Mouse (Mus musculus) midbrain, embryonic 14.5 days (tissue): ENCODE results near the gene Stip1. TPM values are rescaled to one million over a fixed set of nuclear protein-coding genes. Genes with fewer than 3 reads are reported as not detected.

Experiments used
- ATAC-seq: fragments of 200-750 bp; cut with Nextera tagmentation; 2 replicates; pipeline ENCODE4 v1.8.0; 2017; ENCODE audit warnings: moderate number of reproducible peaks, moderate library complexity; ENCODE audit not compliant: low FRiP score, low TSS enrichment
- DNase-seq: peaks from one replicate; pipeline ENCODE4 v3.0.0-alpha.2; 2015
- H3K27ac ChIP-seq: fragments of 300-500 bp; sonication (generic); replicated peaks from 2 replicates; pipeline ENCODE4 v1.5.1; 2014; ENCODE audit warnings: mild to moderate bottlenecking, low read depth, low read length, moderate library complexity
- H3K27me3 ChIP-seq: fragments of 300-500 bp; sonication (generic); 2 replicates; pipeline ENCODE4 v1.6.1; 2014; ENCODE audit warnings: low read length, control low read depth, mixed read lengths; ENCODE audit not compliant: control insufficient read depth, insufficient read depth
- H3K36me3 ChIP-seq: fragments of 300-500 bp; sonication (generic); 2 replicates; pipeline ENCODE4 v1.6.1; 2014; ENCODE audit warnings: low read length, control low read depth; ENCODE audit not compliant: control insufficient read depth, insufficient read depth
- H3K4me1 ChIP-seq: fragments of 300-500 bp; sonication (generic); 2 replicates; pipeline ENCODE4 v1.6.1; 2014; ENCODE audit warnings: mild to moderate bottlenecking, antibody characterized with exemption, low read length, control low read depth; ENCODE audit not compliant: control insufficient read depth, insufficient read depth
- H3K4me2 ChIP-seq: fragments of 300-500 bp; sonication (generic); 2 replicates; pipeline ENCODE4 v1.6.1; 2014; ENCODE audit warnings: mild to moderate bottlenecking, low read length, moderate library complexity
- H3K4me3 ChIP-seq: fragments of 300-500 bp; sonication (generic); replicated peaks from 2 replicates; pipeline ENCODE4 v1.5.1; 2014; ENCODE audit warnings: low read depth, low read length
- H3K9ac ChIP-seq: fragments of 300-500 bp; sonication (generic); replicated peaks from 2 replicates; pipeline ENCODE4 v1.6.1; 2014; ENCODE audit warnings: mild to moderate bottlenecking, low read length, moderate library complexity
- H3K9me3 ChIP-seq: fragments of 300-500 bp; sonication (generic); 2 replicates; pipeline ENCODE4 v1.6.1; 2016; ENCODE audit warnings: low read length, control low read depth, mixed read lengths; ENCODE audit not compliant: control insufficient read depth
- WGBS: fragments of 180-500 bp; shearing (Covaris S2); extraction: QIAGEN DNeasy Blood & Tissue Kit; methylation state at CpG from one replicate; pipeline ENCODE4 v1.1.7; 2014; 5-methylcytosine and 5-hydroxymethylcytosine counted together
- polyA plus RNA-seq: library from polyadenylated mRNA; unstranded; fragments of >200 nt; fragmentation: Nextera tagmentation; extraction: Ambion mirVana; gene quantifications from 2 replicates; pipeline ENCODE4 v1.2.1, GENCODE M21; 2014

Gene Stip1
- polyA plus RNA-seq, 1 experiment from 2014 or later: 217 TPM

- WGBS: 10% methylated on average over 11 of the region's 11 CpGs
Measured at GRCm38 (mm10) chr19:6979001-6979479, 60.7 kb downstream of the Stip1 start.

GRCm38 (mm10) chr19:6978639-6978974, 61.2 kb downstream of the Stip1 start:
- WGBS: 57% methylated on average over 3 of the region's 3 CpGs
- peaks cover 40% of the 10 kb centered on the region for H3K4me1 ChIP-seq
- peak overlapping the region; percentile 75; the same call in 1 of the 2 replicates for H3K9ac ChIP-seq
- DNase-seq (no peak), ATAC-seq (no peak)
- H3K27me3 ChIP-seq: no peaks in the 10 kb centered on the region
- H3K4me3 ChIP-seq: peak overlapping the region; percentile 66
- H3K4me2 ChIP-seq: peak overlapping the region; percentile 75
- peak overlapping the region; percentile 96; the same call in 1 of the 2 replicates for H3K27ac ChIP-seq
- H3K9me3 ChIP-seq: no peaks in the 10 kb centered on the region
- peaks cover 26% of the 10 kb centered on the region for H3K36me3 ChIP-seq

More at GRCm38 (mm10) chr19:6979001-6979479, 60.7 kb downstream of the Stip1 start:
- H3K27me3 ChIP-seq: no peaks in the 10 kb centered on the region
- H3K9me3 ChIP-seq: no peaks in the 10 kb centered on the region
- ATAC-seq: no peak
- peak overlapping the region; percentile 96 for H3K27ac ChIP-seq
- peak overlapping the region; percentile 66 for H3K4me3 ChIP-seq
- H3K4me1 ChIP-seq: peaks cover 40% of the 10 kb centered on the region
- peaks cover 27% of the 10 kb centered on the region for H3K36me3 ChIP-seq
- peak overlapping the region; percentile 75 for H3K9ac ChIP-seq
- DNase-seq: peak; percentile 32
- peak overlapping the region; percentile 75 for H3K4me2 ChIP-seq

DNA sequence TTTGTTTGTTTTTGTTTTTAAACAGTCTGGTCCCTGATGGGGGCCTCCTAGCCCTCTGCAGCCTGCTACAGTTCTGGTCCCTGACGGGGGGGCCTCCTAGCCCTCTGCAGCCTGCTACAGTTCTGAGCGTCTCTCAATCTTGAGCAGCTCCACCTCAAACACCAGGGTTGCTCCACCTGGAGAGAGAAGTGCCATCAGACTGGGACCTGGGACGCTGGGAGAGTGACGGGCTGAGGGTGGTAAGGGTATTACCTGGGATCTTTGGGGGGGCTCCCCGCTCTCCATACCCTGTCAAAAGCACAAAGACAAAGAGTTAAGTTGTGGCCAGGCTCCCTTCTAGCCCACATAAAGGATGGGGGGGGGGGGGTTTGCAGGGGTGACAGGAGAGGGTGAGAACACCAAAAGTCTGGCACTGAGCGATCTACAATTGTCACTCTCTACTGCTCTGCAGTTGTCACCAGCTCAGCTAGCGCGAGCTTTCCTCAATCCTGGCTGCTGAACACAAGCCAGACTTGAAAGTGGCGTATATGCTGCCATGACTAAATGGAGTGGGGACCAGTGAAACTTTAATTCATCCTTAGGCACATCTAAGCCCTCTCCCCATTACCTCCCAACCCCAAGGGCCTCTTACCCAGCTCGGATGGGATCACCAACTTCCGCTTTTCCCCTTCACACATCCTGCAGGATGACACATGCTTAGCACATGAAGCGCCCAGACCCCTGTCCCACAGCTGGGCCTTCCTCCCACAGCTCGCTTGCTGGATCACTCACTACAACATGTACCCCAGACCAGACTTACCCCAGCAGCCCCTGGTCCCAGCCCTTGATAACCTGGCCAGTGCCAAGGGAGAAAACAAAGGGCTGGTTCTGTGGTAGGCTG, 61.8 kb downstream of the Stip1 start:
- peaks cover 40% of the 10 kb centered on the region for H3K4me1 ChIP-seq
- peak overlapping the region; percentile 4; the same call in 1 of the 2 replicates for H3K9ac ChIP-seq
- 86% methylated on average over 13 of the region's 13 CpGs for WGBS
- H3K9me3 ChIP-seq: no peaks in the 10 kb centered on the region
- DNase-seq (no peak), ATAC-seq (no peak)
- peak overlapping the region; percentile 66; the same call in 1 of the 2 replicates for H3K4me3 ChIP-seq
- no peaks in the 10 kb centered on the region for H3K27me3 ChIP-seq
- H3K4me2 ChIP-seq: peak overlapping the region; percentile 78
- peaks cover 22% of the 10 kb centered on the region for H3K36me3 ChIP-seq
- 0 out of 2 replicates have a peak overlapping the region, but pooled peaks have one; percentile 96 for H3K27ac ChIP-seq

- under 1% methylated on average over 16 of the region's 16 CpGs for WGBS
- no peaks in the 10 kb centered on the region for H3K27me3 ChIP-seq
- H3K4me2 ChIP-seq: peak within 1 kb of the TSS; percentile 78
- peaks cover 22% of the 10 kb centered on the region for H3K36me3 ChIP-seq
- peak within 1 kb of the TSS; percentile 79 for H3K9ac ChIP-seq
- peak within 1 kb of the TSS; percentile 74 for H3K4me3 ChIP-seq
- H3K4me1 ChIP-seq: peaks cover 36% of the 10 kb centered on the region
- ATAC-seq: no peak
- DNase-seq: peak; percentile 83
- H3K27ac ChIP-seq: peak within 1 kb of the TSS; percentile 95
- H3K9me3 ChIP-seq: no peaks in the 10 kb centered on the region
Measured at GRCm38 (mm10) chr19:6975537-6976521, 63.9 kb downstream of the Stip1 start, which contains the start of gene Plcb3. Gene Plcb3, minus strand, starts transcription at chr19:6976470.

GRCm38 (mm10) chr19:6974211-6975205, 65.3 kb downstream of the Stip1 start, which contains the start of gene Ppp1r14b:
Gene Ppp1r14b, plus strand, starts transcription at chr19:6974968.
- ATAC-seq (peak; percentile 75), DNase-seq (peak; percentile 93)
- Histone ChIP-seq H3K9ac (peak within 1 kb of the TSS; percentile 79), H3K4me2 (peak within 1 kb of the TSS; percentile 78), H3K27ac (peak within 1 kb of the TSS; percentile 95), H3K9me3 (no peaks in the 10 kb centered on the region), H3K36me3 (peaks cover 22% of the 10 kb centered on the region), H3K27me3 (peaks cover 5% of the 10 kb centered on the region; the same call in 1 of the 2 replicates), H3K4me3 (peak within 1 kb of the TSS; percentile 74), H3K4me1 (peaks cover 44% of the 10 kb centered on the region)
- WGBS: under 1% methylated on average over 82 of the region's 84 CpGs

- Histone ChIP-seq H3K4me1 (peaks cover 35% of the 10 kb centered on the region), H3K4me2 (peak overlapping the region; percentile 78), H3K9ac (peak overlapping the region; percentile 79), H3K4me3 (peak overlapping the region; percentile 74), H3K9me3 (no peaks in the 10 kb centered on the region), H3K27me3 (peaks cover 13% of the 10 kb centered on the region), H3K36me3 (peaks cover 22% of the 10 kb centered on the region), H3K27ac (peak overlapping the region; percentile 95)
- WGBS: 42% methylated on average over 12 of the region's 12 CpGs
- ATAC-seq (no peak), DNase-seq (peak; percentile 22)
Measured at GRCm38 (mm10) chr19:6973581-6974190, 66.1 kb downstream of the Stip1 start.

DNA sequence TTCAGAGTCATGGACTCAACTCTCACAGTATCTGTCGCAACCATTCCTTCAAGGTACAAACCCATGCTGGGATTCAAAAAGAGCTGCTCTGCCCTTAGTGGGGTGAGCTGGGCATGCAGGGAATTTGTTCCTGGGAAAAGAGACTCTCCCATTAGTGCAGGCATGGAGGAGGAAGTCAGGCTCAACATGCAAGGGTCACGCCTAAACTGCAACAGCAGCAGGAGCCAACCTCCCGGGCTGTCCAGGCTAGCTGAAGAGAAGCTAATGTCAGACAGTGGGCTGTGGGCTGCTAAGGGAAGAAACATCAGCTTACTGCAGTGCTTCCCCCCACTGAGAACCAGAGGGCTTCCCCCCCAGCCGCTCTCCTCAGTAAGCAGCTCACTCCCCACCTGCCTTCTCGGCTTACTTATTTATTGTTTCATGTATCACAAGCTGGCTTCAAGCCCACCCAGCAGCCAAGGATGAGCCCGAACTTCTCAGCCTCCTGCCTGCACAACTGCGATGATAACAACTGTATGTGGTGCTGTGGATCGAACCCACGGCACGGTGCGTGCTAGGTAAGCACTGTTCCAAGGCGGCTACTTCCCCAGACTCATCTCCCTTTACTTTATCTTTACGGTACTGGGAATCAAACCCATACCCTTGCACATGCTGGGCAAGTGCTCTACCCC, 67.4 kb downstream of the Stip1 start:
- DNase-seq: no peak
- H3K4me1 ChIP-seq: peaks cover 24% of the 10 kb centered on the region
- no peak overlapping the region for H3K4me3 ChIP-seq
- H3K36me3 ChIP-seq: peaks cover 9% of the 10 kb centered on the region
- peaks cover 20% of the 10 kb centered on the region for H3K27me3 ChIP-seq
- no peak overlapping the region for H3K4me2 ChIP-seq
- no peak overlapping the region for H3K27ac ChIP-seq
- no peaks in the 10 kb centered on the region for H3K9me3 ChIP-seq
- WGBS: 80% methylated on average over 13 of the region's 13 CpGs
- H3K9ac ChIP-seq: no peak overlapping the region
- ATAC-seq: no peak
